Mouse (Mus musculus) myocyte (in vitro differentiated cells): ENCODE data around the gene Klhl3. TPM values are rescaled to one million over a fixed set of nuclear protein-coding genes. Genes with fewer than 3 reads are reported as not detected.

Source experiments
- H3K27me3 ChIP-seq: one replicate; pipeline ENCODE4 v1.6.1; 2011; ENCODE audit not compliant: control insufficient read depth, insufficient read depth, insufficient read length
- H3K36me3 ChIP-seq: one replicate; pipeline ENCODE4 v1.6.1; 2011; ENCODE audit not compliant: control insufficient read depth, insufficient read depth
- H3K4me2 ChIP-seq: one replicate; pipeline ENCODE4 v1.6.1; 2011; ENCODE audit warnings: low read depth, control low read depth
- H3K4me3 ChIP-seq: one replicate; pipeline ENCODE4 v1.5.1; 2011; ENCODE audit warnings: mild to moderate bottlenecking, control low read depth, moderate library complexity
- H3K79me2 ChIP-seq: one replicate; pipeline ENCODE4 v1.6.1; 2011; ENCODE audit not compliant: control insufficient read depth, insufficient read depth
- H3ac ChIP-seq: one replicate; pipeline ENCODE4 v1.6.1; 2011; ENCODE audit not compliant: control insufficient read depth, insufficient read length
- CEBPB ChIP-seq: IDR thresholded peaks from 2 replicates; pipeline ENCODE4 v1.6.1; 2011; ENCODE audit warnings: mild to moderate bottlenecking, moderate library complexity; ENCODE audit not compliant: poor library complexity, insufficient read depth, severe bottlenecking
- E2F4 ChIP-seq: IDR thresholded peaks from one replicate; pipeline ENCODE4 v1.6.1; 2011; ENCODE audit warnings: mild to moderate bottlenecking, control low read depth, moderate library complexity; ENCODE audit not compliant: insufficient read depth
- MAX ChIP-seq: IDR thresholded peaks from one replicate; pipeline ENCODE4 v1.6.1; 2011; ENCODE audit warnings: low read depth, mild to moderate bottlenecking, control low read depth
- MYOD1 ChIP-seq, 3 experiments: IDR thresholded peaks; one replicate each; pipeline ENCODE4 v1.6.1; 2011; ENCODE audit warnings: control low read depth in 2 of 3, low read depth in 2 of 3, mild to moderate bottlenecking in 2 of 3, moderate library complexity in 1 of 3; ENCODE audit not compliant: insufficient read length in 2 of 3, control insufficient read depth in 1 of 3
- MYOG ChIP-seq, 3 experiments: IDR thresholded peaks; one replicate each; pipeline ENCODE4 v1.6.1; 2011; ENCODE audit warnings: control low read depth in 2 of 3, low read depth in 2 of 3, mild to moderate bottlenecking in 2 of 3; ENCODE audit not compliant: insufficient read length in 2 of 3, control insufficient read depth in 1 of 3, insufficient read depth in 1 of 3
- POLR2A ChIP-seq: IDR thresholded peaks from one replicate; pipeline ENCODE4 v1.6.1; 2011; ENCODE audit warnings: low read depth, mild to moderate bottlenecking, control low read depth, moderate library complexity; ENCODE audit not compliant: insufficient read length
- POLR2AphosphoS2 ChIP-seq: IDR thresholded peaks from one replicate; pipeline ENCODE4 v1.6.1; 2011; ENCODE audit warnings: low read depth, control low read depth; ENCODE audit not compliant: insufficient read length
- REST ChIP-seq: IDR thresholded peaks from one replicate; pipeline ENCODE4 v1.6.1; 2011; ENCODE audit warnings: mild to moderate bottlenecking, control low read depth, moderate library complexity; ENCODE audit not compliant: insufficient read depth, insufficient read length
- SRF ChIP-seq: IDR thresholded peaks from one replicate; pipeline ENCODE4 v1.6.1; 2011; ENCODE audit warnings: low read depth; ENCODE audit not compliant: control insufficient read depth, insufficient read length
- TCF12 ChIP-seq: IDR thresholded peaks from one replicate; pipeline ENCODE4 v1.6.1; 2011; ENCODE audit warnings: mild to moderate bottlenecking, control low read depth; ENCODE audit not compliant: poor library complexity, insufficient read depth, severe bottlenecking
- TCF3 ChIP-seq: IDR thresholded peaks from one replicate; pipeline ENCODE4 v1.6.1; 2011; ENCODE audit warnings: low read depth, control low read depth; ENCODE audit not compliant: insufficient read length
- USF1 ChIP-seq: IDR thresholded peaks from one replicate; pipeline ENCODE4 v1.6.1; 2011; ENCODE audit warnings: low read depth, mild to moderate bottlenecking, control low read depth, moderate library complexity
- polyA plus RNA-seq: library from polyadenylated mRNA; unstranded; fragments of >200 nt; fragmentation: generic; extraction: Trizol; gene quantifications from one replicate; pipeline ENCODE4 v1.2.1, GENCODE M21; 2012; ENCODE audit warnings: missing spikeins

Klhl3 gene
- polyA plus RNA-seq, 1 experiment: 0.01 TPM

- no peaks in the 10 kb centered on the region for H3K36me3 ChIP-seq
- no peaks in the 10 kb centered on the region for H3K27me3 ChIP-seq
- H3K4me2 ChIP-seq: no peak overlapping the region
- H3ac ChIP-seq: no peak overlapping the region
- TF ChIP-seq SRF: no peak
- no peak for TF ChIP-seq MAX
- TF ChIP-seq TCF3: no peak
- TF ChIP-seq MYOG (IDR thresholded peaks at IDR 0.05; ENCODE audit: control insufficient read depth in 1 of 3, insufficient read depth in 1 of 3, insufficient read length in 2 of 3, low read depth in 2 of 3): no peak
- no peak for TF ChIP-seq CEBPB
- no peak overlapping the region for H3K4me3 ChIP-seq
- no peaks in the 10 kb centered on the region for H3K79me2 ChIP-seq
Measured at GRCm38 (mm10) chr13:58057953-58058870, 55.2 kb downstream of the Klhl3 start.

GRCm38 (mm10) chr13:58056618-58057017 lies 56.8 kb downstream of the Klhl3 start:
- H3K4me3 ChIP-seq: no peak overlapping the region
- no peak for TF ChIP-seq MYOG (IDR thresholded peaks at IDR 0.05; ENCODE audit: control insufficient read depth in 1 of 3, insufficient read depth in 1 of 3, insufficient read length in 2 of 3, low read depth in 2 of 3)
- no peak for TF ChIP-seq USF1
- TF ChIP-seq TCF3: no peak
- TF ChIP-seq POLR2A: no peak
- TF ChIP-seq MAX: no peak
- TF ChIP-seq SRF: no peak
- no peak for TF ChIP-seq E2F4
- no peak for TF ChIP-seq TCF12
- TF ChIP-seq MYOD1 (IDR thresholded peaks at IDR 0.05; ENCODE audit: control insufficient read depth in 1 of 3, insufficient read length in 2 of 3, low read depth in 2 of 3): no peak
- no peak for TF ChIP-seq REST
- TF ChIP-seq CEBPB: no peak
- no peak for TF ChIP-seq POLR2AphosphoS2
- H3K79me2 ChIP-seq: no peaks in the 10 kb centered on the region
- H3ac ChIP-seq: no peak overlapping the region
- H3K36me3 ChIP-seq: no peaks in the 10 kb centered on the region
- no peak overlapping the region for H3K4me2 ChIP-seq
- no peaks in the 10 kb centered on the region for H3K27me3 ChIP-seq

GRCm38 (mm10) chr13:58053628-58054027 lies 59.8 kb downstream of the Klhl3 start:
- Histone ChIP-seq H3ac (no peak overlapping the region), H3K79me2 (no peaks in the 10 kb centered on the region), H3K27me3 (peaks cover 3% of the 10 kb centered on the region), H3K36me3 (no peaks in the 10 kb centered on the region), H3K4me3 (no peak overlapping the region), H3K4me2 (no peak overlapping the region)
- TF ChIP-seq TCF3 (no peak), POLR2A (no peak), MYOD1 (IDR thresholded peaks at IDR 0.05; ENCODE audit: control insufficient read depth in 1 of 3, insufficient read length in 2 of 3, low read depth in 2 of 3) (no peak), CEBPB (no peak), USF1 (no peak), MYOG (IDR thresholded peaks at IDR 0.05; ENCODE audit: control insufficient read depth in 1 of 3, insufficient read depth in 1 of 3, insufficient read length in 2 of 3, low read depth in 2 of 3) (no peak), TCF12 (no peak), MAX (no peak), REST (no peak), POLR2AphosphoS2 (no peak), SRF (no peak), E2F4 (no peak)

- Histone ChIP-seq H3K4me3 (no peak overlapping the region), H3ac (no peak overlapping the region), H3K36me3 (no peaks in the 10 kb centered on the region), H3K4me2 (no peak overlapping the region), H3K79me2 (no peaks in the 10 kb centered on the region), H3K27me3 (peaks cover 3% of the 10 kb centered on the region)
- TF ChIP-seq TCF3: no peak
- TF ChIP-seq POLR2A: no peak
- TF ChIP-seq REST: no peak
- no peak for TF ChIP-seq MYOD1 (IDR thresholded peaks at IDR 0.05; ENCODE audit: control insufficient read depth in 1 of 3, insufficient read length in 2 of 3, low read depth in 2 of 3)
- TF ChIP-seq SRF: no peak
- no peak for TF ChIP-seq TCF12
- TF ChIP-seq POLR2AphosphoS2: no peak
- no peak for TF ChIP-seq CEBPB
- TF ChIP-seq E2F4: no peak
Measured at GRCm38 (mm10) chr13:58051654-58052053, 61.7 kb downstream of the Klhl3 start.
